Mouse (Mus musculus): Measurements from ENCODE around the gene Nrg4. TPM values are rescaled to one million over a fixed set of nuclear protein-coding genes. Genes with fewer than 3 reads are reported as not detected.

Nrg4 gene
- polyA plus RNA-seq, 1 experiment from 2014 or later, result 0.93 TPM

GRCm38 (mm10) chr9:55174235-55174634, 152.4 kb downstream of the Nrg4 start:
- WGBS, result 84% methylated on average over 2 of the region's 2 CpGs
- no peaks in the 10 kb centered on the region for H3K27me3 ChIP-seq (ENCODE audit: control insufficient read depth, insufficient read depth, low read depth, low read length)

GRCm38 (mm10) chr9:55172195-55172685, 154.4 kb downstream of the Nrg4 start:
- no peak for ATAC-seq (ENCODE audit: low read depth)
- no peaks in the 10 kb centered on the region for H3K27me3 ChIP-seq (ENCODE audit: control insufficient read depth, insufficient read depth, low read depth, low read length)
- WGBS, result 93% methylated on average over 1 of the region's 1 CpGs

More at GRCm38 (mm10) chr9:55174235-55174634, 152.4 kb downstream of the Nrg4 start:
- peaks cover 3% of the 10 kb centered on the region; the same call in 1 of the 2 replicates for H3K36me3 ChIP-seq (ENCODE audit: control insufficient read depth, insufficient read depth, low read length)
- ATAC-seq (ENCODE audit: low read depth), result no peak
- no peaks in the 10 kb centered on the region for H3K9me3 ChIP-seq (ENCODE audit: control insufficient read depth, low read length)
- no peak overlapping the region for H3K9ac ChIP-seq (ENCODE audit: low read length)
- H3K4me1 ChIP-seq (replicated peaks; ENCODE audit: control insufficient read depth, insufficient read depth, low read length), result no peaks in the 10 kb centered on the region
- H3K27ac ChIP-seq (ENCODE audit: low read length), result no peak overlapping the region
- no peak overlapping the region for H3K4me2 ChIP-seq (ENCODE audit: low read depth, low read length)
- no peak overlapping the region for H3K4me3 ChIP-seq (ENCODE audit: low read length)

GRCm38 (mm10) chr9:55170655-55171412, 155.8 kb downstream of the Nrg4 start:
- no peaks in the 10 kb centered on the region for H3K27me3 ChIP-seq (ENCODE audit: control insufficient read depth, insufficient read depth, low read depth, low read length)
- no peaks in the 10 kb centered on the region for H3K4me1 ChIP-seq (replicated peaks; ENCODE audit: control insufficient read depth, insufficient read depth, low read length)
- H3K36me3 ChIP-seq (ENCODE audit: control insufficient read depth, insufficient read depth, low read length), result peaks cover 5% of the 10 kb centered on the region; the same call in 1 of the 2 replicates
- no peak for ATAC-seq (ENCODE audit: low read depth)
- no peaks in the 10 kb centered on the region for H3K9me3 ChIP-seq (ENCODE audit: control insufficient read depth, low read length)
- H3K27ac ChIP-seq (ENCODE audit: low read length), result no peak overlapping the region
- H3K4me2 ChIP-seq (ENCODE audit: low read depth, low read length), result no peak overlapping the region
- H3K4me3 ChIP-seq (ENCODE audit: low read length), result no peak overlapping the region
- no peak overlapping the region for H3K9ac ChIP-seq (ENCODE audit: low read length)
- 66% methylated on average over 7 of the region's 7 CpGs for WGBS

More at GRCm38 (mm10) chr9:55172195-55172685, 154.4 kb downstream of the Nrg4 start:
- Histone ChIP-seq H3K36me3 (ENCODE audit: control insufficient read depth, insufficient read depth, low read length) (peaks cover 5% of the 10 kb centered on the region; the same call in 1 of the 2 replicates), H3K4me3 (ENCODE audit: low read length) (no peak overlapping the region), H3K9me3 (ENCODE audit: control insufficient read depth, low read length) (no peaks in the 10 kb centered on the region), H3K4me2 (ENCODE audit: low read depth, low read length) (no peak overlapping the region), H3K9ac (ENCODE audit: low read length) (no peak overlapping the region), H3K27ac (ENCODE audit: low read length) (no peak overlapping the region), H3K4me1 (replicated peaks; ENCODE audit: control insufficient read depth, insufficient read depth, low read length) (no peaks in the 10 kb centered on the region)

Other genes with a start within 250 kb of the Nrg4 start
- gene Ube2q2, start 178.0 kb downstream of the Nrg4 start, polyA plus RNA-seq (2015; fragmentation: Nextera tagmentation; extraction: Ambion mirVana), result 15.3 and 18.6 TPM in 2 replicates
- 52.6 and 53.4 TPM in 2 replicates for gene Fbxo22, start 117.9 kb downstream of the Nrg4 start, polyA plus RNA-seq (2015; fragmentation: Nextera tagmentation; extraction: Ambion mirVana)
- 0.20 and 0.30 TPM in 2 replicates for gene Tmem266, start 69 bp upstream of the Nrg4 start, polyA plus RNA-seq (2015; fragmentation: Nextera tagmentation; extraction: Ambion mirVana)
- 216 and 219 TPM in 2 replicates for gene Etfa, start 185.4 kb upstream of the Nrg4 start, polyA plus RNA-seq (2015; fragmentation: Nextera tagmentation; extraction: Ambion mirVana)
- 0.31 TPM in 1 of 2 replicates, not detected in the other for gene Isl2, start 211.8 kb upstream of the Nrg4 start, polyA plus RNA-seq (2015; fragmentation: Nextera tagmentation; extraction: Ambion mirVana)